Mouse (Mus musculus) adrenal gland, postnatal 10 days (tissue): ENCODE measurements around the gene Ddx5. TPM values are rescaled to one million over a fixed set of nuclear protein-coding genes. Genes with fewer than 3 reads are reported as not detected.

Experiments
- microRNA-seq: library from miRNA; unstranded; fragments of <30 nt; microRNA quantifications from one replicate; pipeline ENCODE4 v1.2.0, GENCODE M21; 2021
- total RNA-seq, 2 experiments: library from RNA; stranded (reverse); gene quantifications; 2 replicates each; pipeline ENCODE4 v1.2.3; 2021

The Ddx5 gene
- total RNA-seq, 2 experiments from 2014 or later = 611 to 691 TPM

Small RNAs within 50 kb of the gene (microRNA-seq; reads per million reads assigned to microRNA genes)
- gene Gm25994 (not detected), gene Mir3064 (12.9 reads per million, percentile 22 among the genes with 10 or more reads in this experiment)

Other genes with a start within 250 kb of the Ddx5 start
- 10 to 100 TPM; 38.4 to 40.0 TPM for gene Tex2, start 175.8 kb downstream of the Ddx5 start, total RNA-seq
- gene Pecam1, start 38.6 kb downstream of the Ddx5 start, total RNA-seq = 100 to 1,000 TPM; 131 to 146 TPM
- 1 to 10 TPM; 1.1 to 1.6 TPM for gene Milr1, start 38.0 kb downstream of the Ddx5 start, total RNA-seq
- gene Polg2, start 9.6 kb downstream of the Ddx5 start, total RNA-seq = 1 to 10 TPM; 6.5 to 8.5 TPM
- 10 to 100 TPM in 1 of 2 experiments, 1 to 10 TPM in 1; 6.2 to 13.0 TPM for gene Cep95, start 67 bp upstream of the Ddx5 start, total RNA-seq
- gene Smurf2, start 131.5 kb upstream of the Ddx5 start, total RNA-seq = 10 to 100 TPM; 37.5 to 37.9 TPM
- gene Kpna2, start 210.4 kb upstream of the Ddx5 start, total RNA-seq = 10 to 100 TPM; 45.3 to 46.7 TPM
- gene 1810010H24Rik, start 236.5 kb upstream of the Ddx5 start, total RNA-seq = 1 to 10 TPM; 1.8 to 2.9 TPM